Mouse (Mus musculus): ENCODE measurements around the gene Ahcyl1. TPM values are rescaled to one million over a fixed set of nuclear protein-coding genes. Genes with fewer than 3 reads are reported as not detected.

Ahcyl1 gene
- polyA plus RNA-seq, 1 experiment from 2014 or later = 98.2 TPM

- H3K27me3 ChIP-seq (ENCODE audit: low read depth, poor library complexity, severe bottlenecking) = no peaks in the 10 kb centered on the region
- no peaks in the 10 kb centered on the region for H3K9me3 ChIP-seq (replicated peaks)
- H3K27ac ChIP-seq = no peak overlapping the region
- WGBS = 92% methylated on average over 9 of the region's 9 CpGs
- H3K4me1 ChIP-seq = peaks cover 18% of the 10 kb centered on the region
- H3K36me3 ChIP-seq = peaks cover 11% of the 10 kb centered on the region
- H3K4me3 ChIP-seq = no peak overlapping the region
- DNase-seq (ENCODE audit: low spot score) = no peak
Observed at GRCm38 (mm10) chr3:107633906-107634305, 62.5 kb downstream of the Ahcyl1 start.

- WGBS = 80% methylated on average over 4 of the region's 4 CpGs
- no peaks in the 10 kb centered on the region for H3K9me3 ChIP-seq (replicated peaks)
Observed at GRCm38 (mm10) chr3:107632786-107633185, 63.6 kb downstream of the Ahcyl1 start.

GRCm38 (mm10) chr3:107631523-107631958, 64.8 kb downstream of the Ahcyl1 start, which contains the start of gene Strip1:
Strip1 (minus strand) TSS chr3:107631694.
- H3K4me1 ChIP-seq = peaks cover 18% of the 10 kb centered on the region
- no peaks in the 10 kb centered on the region for H3K9me3 ChIP-seq (replicated peaks)
- peak within 1 kb of the TSS; percentile 91 for H3K4me3 ChIP-seq
- H3K27me3 ChIP-seq (ENCODE audit: low read depth, poor library complexity, severe bottlenecking) = no peaks in the 10 kb centered on the region
- peak; percentile 93 for DNase-seq (ENCODE audit: low spot score)
- H3K27ac ChIP-seq = peak within 1 kb of the TSS; percentile 97
- WGBS = under 1% methylated on average over 35 of the region's 35 CpGs
- peaks cover 34% of the 10 kb centered on the region for H3K36me3 ChIP-seq

More at GRCm38 (mm10) chr3:107632786-107633185, 63.6 kb downstream of the Ahcyl1 start:
- H3K4me3 ChIP-seq = no peak overlapping the region
- no peak for DNase-seq (ENCODE audit: low spot score)
- H3K4me1 ChIP-seq = peaks cover 18% of the 10 kb centered on the region
- peaks cover 22% of the 10 kb centered on the region for H3K36me3 ChIP-seq
- no peak overlapping the region for H3K27ac ChIP-seq
- H3K27me3 ChIP-seq (ENCODE audit: low read depth, poor library complexity, severe bottlenecking) = no peaks in the 10 kb centered on the region

- Histone ChIP-seq H3K4me3 (peak within 1 kb of the TSS; percentile 91), H3K27me3 (ENCODE audit: low read depth, poor library complexity, severe bottlenecking) (no peaks in the 10 kb centered on the region), H3K27ac (peak within 1 kb of the TSS; percentile 97), H3K36me3 (peaks cover 41% of the 10 kb centered on the region), H3K9me3 (replicated peaks) (no peaks in the 10 kb centered on the region), H3K4me1 (peaks cover 18% of the 10 kb centered on the region)
- WGBS = 2% methylated on average over 48 of the region's 48 CpGs
- DNase-seq (ENCODE audit: low spot score) = peak; percentile 47
Observed at GRCm38 (mm10) chr3:107630682-107631522, 65.5 kb downstream of the Ahcyl1 start, which contains the start of gene Gm10961. Gm10961 (plus strand) TSS chr3:107631322.

GRCm38 (mm10) chr3:107629411-107629810, 66.9 kb downstream of the Ahcyl1 start:
- Histone ChIP-seq H3K27ac (no peak overlapping the region), H3K36me3 (peaks cover 56% of the 10 kb centered on the region), H3K4me1 (peaks cover 18% of the 10 kb centered on the region), H3K4me3 (no peak overlapping the region), H3K27me3 (ENCODE audit: low read depth, poor library complexity, severe bottlenecking) (no peaks in the 10 kb centered on the region), H3K9me3 (replicated peaks) (no peaks in the 10 kb centered on the region)
- 87% methylated on average over 4 of the region's 4 CpGs for WGBS
- DNase-seq (ENCODE audit: low spot score) = no peak

- DNase-seq (ENCODE audit: low spot score) = no peak
- Histone ChIP-seq H3K4me1 (peaks cover 18% of the 10 kb centered on the region), H3K4me3 (no peak overlapping the region), H3K36me3 (peaks cover 64% of the 10 kb centered on the region), H3K9me3 (replicated peaks) (no peaks in the 10 kb centered on the region), H3K27me3 (ENCODE audit: low read depth, poor library complexity, severe bottlenecking) (no peaks in the 10 kb centered on the region), H3K27ac (no peak overlapping the region)
- WGBS = 88% methylated on average over 2 of the region's 2 CpGs
Observed at GRCm38 (mm10) chr3:107628551-107628950, 67.8 kb downstream of the Ahcyl1 start.

GRCm38 (mm10) chr3:107627641-107628040, 68.7 kb downstream of the Ahcyl1 start:
- no peaks in the 10 kb centered on the region for H3K27me3 ChIP-seq (ENCODE audit: low read depth, poor library complexity, severe bottlenecking)
- no peaks in the 10 kb centered on the region for H3K9me3 ChIP-seq (replicated peaks)
- H3K4me1 ChIP-seq = peaks cover 15% of the 10 kb centered on the region
- WGBS = 92% methylated on average over 7 of the region's 7 CpGs
- H3K4me3 ChIP-seq = no peak overlapping the region
- H3K36me3 ChIP-seq = peaks cover 73% of the 10 kb centered on the region
- H3K27ac ChIP-seq = no peak overlapping the region
- DNase-seq (ENCODE audit: low spot score) = no peak

- H3K4me1 ChIP-seq = peaks cover 10% of the 10 kb centered on the region
- H3K36me3 ChIP-seq = peaks cover 82% of the 10 kb centered on the region
- H3K4me3 ChIP-seq = no peak overlapping the region
- H3K9me3 ChIP-seq (replicated peaks) = no peaks in the 10 kb centered on the region
- no peaks in the 10 kb centered on the region for H3K27me3 ChIP-seq (ENCODE audit: low read depth, poor library complexity, severe bottlenecking)
- H3K27ac ChIP-seq = no peak overlapping the region
- no peak for DNase-seq (ENCODE audit: low spot score)
- WGBS = 94% methylated on average over 8 of the region's 8 CpGs
Observed at GRCm38 (mm10) chr3:107626751-107627150, 69.6 kb downstream of the Ahcyl1 start.

GRCm38 (mm10) chr3:107625536-107625935, 70.8 kb downstream of the Ahcyl1 start:
- Histone ChIP-seq H3K27me3 (ENCODE audit: low read depth, poor library complexity, severe bottlenecking) (no peaks in the 10 kb centered on the region), H3K4me3 (no peak overlapping the region), H3K4me1 (peaks cover 7% of the 10 kb centered on the region), H3K36me3 (peaks cover 94% of the 10 kb centered on the region), H3K27ac (no peak overlapping the region), H3K9me3 (replicated peaks) (no peaks in the 10 kb centered on the region)
- DNase-seq (ENCODE audit: low spot score) = no peak
- 95% methylated on average over 8 of the region's 8 CpGs for WGBS

GRCm38 (mm10) chr3:107624424-107624823, 71.9 kb downstream of the Ahcyl1 start:
- 97% methylated on average over 8 of the region's 8 CpGs for WGBS
- Histone ChIP-seq H3K4me3 (no peak overlapping the region), H3K4me1 (no peaks in the 10 kb centered on the region), H3K27me3 (ENCODE audit: low read depth, poor library complexity, severe bottlenecking) (no peaks in the 10 kb centered on the region), H3K27ac (no peak overlapping the region), H3K36me3 (peaks cover 99% of the 10 kb centered on the region), H3K9me3 (replicated peaks) (no peaks in the 10 kb centered on the region)
- no peak for DNase-seq (ENCODE audit: low spot score)

- no peak overlapping the region for H3K4me3 ChIP-seq
- no peak for DNase-seq (ENCODE audit: low spot score)
- H3K4me1 ChIP-seq = no peaks in the 10 kb centered on the region
- 98% methylated on average over 7 of the region's 7 CpGs for WGBS
- no peaks in the 10 kb centered on the region for H3K27me3 ChIP-seq (ENCODE audit: low read depth, poor library complexity, severe bottlenecking)
- no peak overlapping the region for H3K27ac ChIP-seq
- H3K36me3 ChIP-seq = peaks cover 100% of the 10 kb centered on the region
- no peaks in the 10 kb centered on the region for H3K9me3 ChIP-seq (replicated peaks)
Observed at GRCm38 (mm10) chr3:107622537-107622936, 73.8 kb downstream of the Ahcyl1 start.

- Histone ChIP-seq H3K4me1 (no peaks in the 10 kb centered on the region), H3K4me3 (no peak overlapping the region), H3K27ac (no peak overlapping the region), H3K27me3 (ENCODE audit: low read depth, poor library complexity, severe bottlenecking) (no peaks in the 10 kb centered on the region), H3K9me3 (replicated peaks) (no peaks in the 10 kb centered on the region), H3K36me3 (peaks cover 100% of the 10 kb centered on the region)
- DNase-seq (ENCODE audit: low spot score) = no peak
- 91% methylated on average over 21 of the region's 21 CpGs for WGBS
Observed at GRCm38 (mm10) chr3:107621286-107622075, 74.9 kb downstream of the Ahcyl1 start.

GRCm38 (mm10) chr3:107619911-107620310, 76.4 kb downstream of the Ahcyl1 start:
- H3K27ac ChIP-seq = no peak overlapping the region
- no peak overlapping the region for H3K4me3 ChIP-seq
- H3K36me3 ChIP-seq = peaks cover 100% of the 10 kb centered on the region
- H3K4me1 ChIP-seq = no peaks in the 10 kb centered on the region
- no peaks in the 10 kb centered on the region for H3K27me3 ChIP-seq (ENCODE audit: low read depth, poor library complexity, severe bottlenecking)
- DNase-seq (ENCODE audit: low spot score) = no peak
- no peaks in the 10 kb centered on the region for H3K9me3 ChIP-seq (replicated peaks)
- WGBS = 95% methylated on average over 6 of the region's 6 CpGs
